Mouse (Mus musculus) cerebellum, adult 2 months (tissue): ENCODE results near the gene Tmx4.

Experiments
- CTCF ChIP-seq: fragments of 200-500 bp; IDR thresholded peaks from 2 replicates; pipeline ENCODE4 v1.5.1; 2011; ENCODE audit warnings: low read depth, mild to moderate bottlenecking, control low read depth, low read length, moderate library complexity, borderline replicate concordance; ENCODE audit not compliant: insufficient read depth
- POLR2A ChIP-seq: fragments of 200-500 bp; IDR thresholded peaks from 2 replicates; pipeline ENCODE4 v1.6.1; 2011; ENCODE audit warnings: low read length, control low read depth, borderline replicate concordance; ENCODE audit not compliant: insufficient read depth

- no peak for TF ChIP-seq CTCF
- TF ChIP-seq POLR2A, result no peak
Measured at GRCm38 (mm10) chr2:134591081-134591694, 52.8 kb downstream of the Tmx4 start.
